Mouse (Mus musculus) frontal cortex, postnatal 14 days (tissue): ENCODE measurements at regions not wholly inside any gene's neighbourhood (a gene's known extent, or its start where the extent isn't known, plus 50 kb on each side); places are given as distances from the start of the nearest gene placed in this dataset.

Experiments used
- DNase-seq, 2 experiments: peaks; one replicate each; pipeline ENCODE4 v3.0.0; 2022; ENCODE audit warnings: low spot score in 2 of 2

- no peak for DNase-seq
Measured at GRCm38 (mm10) chr17:85766556-85766955, 78.5 kb upstream of the Six2 start.

DNA sequence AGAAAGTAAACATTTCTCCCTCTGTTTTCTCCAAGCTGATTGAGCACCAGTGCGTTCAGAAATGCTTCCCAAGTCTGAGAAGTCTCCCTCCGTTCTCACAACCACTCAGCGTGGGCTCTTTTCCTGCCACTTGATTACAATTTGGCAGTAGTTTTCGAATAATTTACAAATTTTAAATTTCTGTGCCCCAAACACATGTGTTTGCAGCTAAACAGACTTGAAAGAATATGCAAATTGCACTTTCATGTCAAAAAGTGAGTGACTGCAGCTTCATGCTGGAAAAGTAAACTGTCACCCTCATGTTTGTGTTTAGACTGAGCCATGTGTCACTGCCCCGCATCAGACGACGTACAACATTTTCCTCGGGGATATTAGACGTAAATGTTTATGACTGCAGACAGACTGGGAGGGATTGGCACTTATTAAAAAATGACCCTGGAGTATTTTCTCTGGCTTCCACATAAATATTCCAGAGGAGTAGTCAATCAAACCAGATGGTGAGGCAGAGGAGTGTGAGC lies 70.6 kb upstream of the Six2 start:
- DNase-seq, result no peak

DNA sequence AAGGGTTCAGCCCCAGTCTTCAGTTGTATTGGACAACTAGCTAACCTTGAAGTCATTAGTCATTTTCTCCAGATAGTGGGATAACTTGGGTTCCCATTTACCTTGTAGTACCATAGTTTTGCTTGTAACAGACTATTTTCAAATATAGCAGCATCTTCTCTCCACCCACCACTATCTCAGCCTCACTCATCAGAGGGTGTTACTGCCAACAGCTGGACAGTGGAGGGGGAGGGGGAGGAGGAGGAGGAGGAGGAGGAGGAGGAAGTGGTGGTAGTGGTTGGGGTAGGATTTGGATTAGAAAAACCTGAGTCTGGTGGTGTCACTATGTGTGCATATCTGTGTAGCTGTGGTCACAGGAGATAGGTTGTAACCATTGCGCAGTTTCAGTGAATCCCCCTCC lies 69.6 kb upstream of the Six2 start:
- no peak for DNase-seq

DNA sequence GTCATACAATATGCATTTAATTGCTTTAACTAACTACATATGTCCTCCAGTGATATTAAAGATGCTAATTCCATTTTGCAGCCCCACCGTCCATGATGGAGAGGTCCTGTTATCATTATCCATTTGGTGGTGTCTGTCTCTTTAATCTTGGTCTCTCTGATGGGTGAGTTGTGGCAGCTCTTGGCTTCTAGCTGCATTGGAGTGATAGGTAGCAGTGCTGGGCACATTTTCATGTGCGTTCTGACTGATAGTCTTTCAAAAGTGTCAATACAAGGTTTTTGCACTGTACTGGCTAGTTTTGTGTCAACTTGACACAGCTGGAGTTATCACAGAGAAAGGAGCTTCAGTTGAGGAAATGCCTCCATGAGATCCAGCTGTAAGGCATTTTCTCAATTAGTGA lies 67.5 kb upstream of the Six2 start:
- DNase-seq, result no peak

- no peak for DNase-seq
Measured at GRCm38 (mm10) chr17:85748649-85749081, 60.6 kb upstream of the Six2 start.

DNA sequence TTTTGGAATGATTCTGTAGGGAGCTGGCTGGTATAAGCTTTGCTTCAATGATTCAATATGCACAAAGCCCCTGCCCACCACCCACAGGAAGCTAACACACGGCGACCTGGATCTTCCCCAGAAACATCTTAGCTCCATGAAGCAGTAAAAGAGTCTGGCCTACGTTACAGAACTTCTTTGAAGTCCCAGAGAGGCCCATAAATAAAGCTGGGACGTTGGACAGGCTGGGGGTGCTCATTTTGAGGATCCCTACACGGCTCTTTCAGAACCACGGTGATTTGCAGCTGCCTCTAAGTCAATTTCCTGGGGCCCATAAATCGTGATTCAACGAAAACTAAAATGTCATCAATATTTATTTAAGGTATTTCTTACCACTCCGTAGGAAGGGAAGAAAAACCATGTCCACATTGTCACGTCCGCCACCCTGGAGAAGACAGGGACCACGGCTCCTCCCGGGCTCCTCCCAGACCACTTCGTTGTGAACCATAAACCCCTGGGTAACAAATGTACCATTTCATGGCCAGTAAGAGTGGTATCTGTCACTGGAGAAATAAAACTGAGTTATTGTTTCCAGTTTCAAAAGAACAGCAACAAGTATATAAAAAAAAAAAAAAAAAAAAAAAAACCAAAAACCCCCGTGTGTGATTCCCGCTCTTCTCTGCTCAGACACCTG lies 60.0 kb upstream of the Six2 start:
- DNase-seq, result no peak
